Mouse (Mus musculus) CH12.LX (cell line): ENCODE measurements at regions not wholly inside any gene's neighbourhood (a gene's known extent, or its start where the extent isn't known, plus 50 kb on each side); places are given as distances from the start of the nearest gene placed in this dataset.

Experiments
- DNase-seq: peaks from one replicate; pipeline ENCODE4 v3.0.0-alpha.2; 2013; ENCODE audit errors: extremely low read depth
- H3K27ac ChIP-seq: 2 replicates; pipeline ENCODE4 v1.5.1; 2012; ENCODE audit warnings: low read depth, mild to moderate bottlenecking, control low read depth, moderate library complexity; ENCODE audit not compliant: insufficient read depth
- H3K27me3 ChIP-seq: replicated peaks from 2 replicates; pipeline ENCODE3; 2012; ENCODE audit warnings: inconsistent platforms
- H3K36me3 ChIP-seq, 2 experiments: replicated peaks in 1 of 2; 2 replicates each; pipeline versions ENCODE3 to v1.6.1; 2012; ENCODE audit warnings: inconsistent platforms in 1 of 2, low read length in 1 of 2, mild to moderate bottlenecking in 1 of 2, mixed read lengths in 1 of 2, moderate library complexity in 1 of 2; ENCODE audit not compliant: control insufficient read depth in 1 of 2, insufficient read depth in 1 of 2
- H3K4me1 ChIP-seq, 2 experiments: 2 replicates each; pipeline ENCODE4 v1.6.1; 2012; ENCODE audit warnings: inconsistent platforms in 1 of 2, moderate library complexity in 1 of 2; ENCODE audit not compliant: insufficient read depth in 2 of 2, control insufficient read depth in 1 of 2
- H3K4me2 ChIP-seq: 2 replicates; pipeline ENCODE4 v1.6.1; 2012; ENCODE audit warnings: low read depth, mild to moderate bottlenecking, control low read depth; ENCODE audit not compliant: poor library complexity, insufficient read depth, severe bottlenecking
- H3K4me3 ChIP-seq, 3 experiments: fragments of 150-350 bp in 1 of 3; sonication (generic) in 1 of 3; replicated peaks in 1 of 3; 2 replicates each; pipeline versions ENCODE3 to v1.5.1; 2011 to 2012; ENCODE audit warnings: low read depth in 2 of 3, low read length in 2 of 3, mild to moderate bottlenecking in 2 of 3, moderate library complexity in 2 of 3, control low read depth in 1 of 3, improper control_type of control experiment in 1 of 3, inconsistent platforms in 1 of 3, mixed read lengths in 1 of 3; ENCODE audit not compliant: poor library complexity in 1 of 3
- H3K79me2 ChIP-seq: replicated peaks from 2 replicates; pipeline ENCODE4 v1.6.1; 2012; ENCODE audit warnings: mild to moderate bottlenecking, moderate library complexity; ENCODE audit not compliant: control insufficient read depth, poor library complexity, insufficient read depth, severe bottlenecking; ENCODE audit errors: extremely low read depth
- H3K9ac ChIP-seq: 2 replicates; pipeline ENCODE4 v1.6.1; 2012; ENCODE audit warnings: low read depth, mild to moderate bottlenecking, control low read depth, moderate library complexity; ENCODE audit not compliant: insufficient read depth
- H3K9me3 ChIP-seq: replicated peaks from 2 replicates; pipeline ENCODE3; 2012; ENCODE audit warnings: low read length, inconsistent platforms, mixed read lengths
- BHLHE40 ChIP-seq: IDR thresholded peaks from 2 replicates; pipeline ENCODE4 v1.6.1; 2011; ENCODE audit warnings: mild to moderate bottlenecking, low read depth, low read length, improper control_type of control experiment
- CHD2 ChIP-seq: IDR thresholded peaks from 2 replicates; pipeline ENCODE4 v1.6.1; 2011; ENCODE audit warnings: low read length, improper control_type of control experiment
- ELF1 ChIP-seq: IDR thresholded peaks from 2 replicates; pipeline ENCODE4 v1.6.1; 2014; ENCODE audit warnings: low read depth, mild to moderate bottlenecking, inconsistent platforms, low read length, improper control_type of control experiment
- EP300 ChIP-seq: IDR thresholded peaks from 2 replicates; pipeline ENCODE4 v1.6.1; 2011; ENCODE audit warnings: low read length, improper control_type of control experiment
- ETS1 ChIP-seq: conservative IDR thresholded peaks from 2 replicates; pipeline ENCODE4 v1.6.1; 2012; ENCODE audit warnings: low read depth, mild to moderate bottlenecking, inconsistent platforms, low read length, improper control_type of control experiment, moderate library complexity
- GABPA ChIP-seq: IDR thresholded peaks from 2 replicates; pipeline ENCODE4 v1.6.1; 2012; ENCODE audit warnings: low read depth, low read length, improper control_type of control experiment, inconsistent platforms; ENCODE audit not compliant: insufficient replicate concordance
- JUND ChIP-seq: conservative IDR thresholded peaks from 2 replicates; pipeline ENCODE4 v1.6.1; 2011; ENCODE audit warnings: low read depth, low read length, improper control_type of control experiment
- KAT2A ChIP-seq: IDR thresholded peaks from 2 replicates; pipeline ENCODE4 v1.6.1; 2012; ENCODE audit warnings: low read length, improper control_type of control experiment, inconsistent platforms; ENCODE audit not compliant: insufficient replicate concordance
- MAFK ChIP-seq: IDR thresholded peaks from 2 replicates; pipeline ENCODE4 v1.6.1; 2011; ENCODE audit warnings: low read length, improper control_type of control experiment; ENCODE audit not compliant: insufficient replicate concordance
- MAX ChIP-seq: IDR thresholded peaks from 2 replicates; pipeline ENCODE4 v1.6.1; 2011; ENCODE audit warnings: low read length, improper control_type of control experiment
- MAZ ChIP-seq: IDR thresholded peaks from 2 replicates; pipeline ENCODE4 v1.6.1; 2012; ENCODE audit warnings: low read depth, mild to moderate bottlenecking, inconsistent platforms, low read length, improper control_type of control experiment, moderate library complexity
- MEF2A ChIP-seq: IDR thresholded peaks from 2 replicates; pipeline ENCODE4 v1.6.1; 2014; ENCODE audit warnings: low read depth, mild to moderate bottlenecking, inconsistent platforms, low read length, improper control_type of control experiment, borderline replicate concordance
- NRF1 ChIP-seq: IDR thresholded peaks from 2 replicates; pipeline ENCODE4 v1.6.1; 2014; ENCODE audit warnings: low read depth, mild to moderate bottlenecking, inconsistent platforms, low read length, improper control_type of control experiment, moderate library complexity
- PAX5 ChIP-seq: IDR thresholded peaks from 2 replicates; pipeline ENCODE4 v1.6.1; 2012; ENCODE audit warnings: low read length, inconsistent platforms, mixed read lengths
- RAD21 ChIP-seq: IDR thresholded peaks from 2 replicates; pipeline ENCODE4 v1.6.1; 2011; ENCODE audit warnings: low read depth, mild to moderate bottlenecking, low read length, improper control_type of control experiment, moderate library complexity
- RCOR1 ChIP-seq: conservative IDR thresholded peaks from 2 replicates; pipeline ENCODE4 v1.6.1; 2012; ENCODE audit warnings: low read depth, mild to moderate bottlenecking, inconsistent platforms, low read length, improper control_type of control experiment
- SMC3 ChIP-seq: IDR thresholded peaks from 2 replicates; pipeline ENCODE4 v1.6.1; 2011; ENCODE audit warnings: low read depth, low read length, improper control_type of control experiment
- TBP ChIP-seq: conservative IDR thresholded peaks from 2 replicates; pipeline ENCODE4 v1.6.1; 2011; ENCODE audit warnings: low read depth, low read length, improper control_type of control experiment
- TCF12 ChIP-seq: IDR thresholded peaks from 2 replicates; pipeline ENCODE4 v1.6.1; 2014; ENCODE audit warnings: low read depth, mild to moderate bottlenecking, inconsistent platforms, low read length, improper control_type of control experiment
- USF1 ChIP-seq: IDR thresholded peaks from 2 replicates; pipeline ENCODE4 v1.6.1; 2014; ENCODE audit warnings: low read depth, mild to moderate bottlenecking, inconsistent platforms, low read length, improper control_type of control experiment
- ZNF384 ChIP-seq: IDR thresholded peaks from 2 replicates; pipeline ENCODE4 v1.6.1; 2012; ENCODE audit warnings: low read depth, low read length, improper control_type of control experiment, inconsistent platforms
- dilution Hi-C: fragments of 300-500 bp; cut with MboI; formaldehyde crosslinking; loops from 2 replicates; pipeline ENCODE4 v1.14.3; 2020; ENCODE audit warnings: low sequenced_read_pairs; ENCODE audit not compliant: extremely low pct_unique_long_range_greater_than_20kb, extremely low pct_ligation_motif_present
- in situ Hi-C: fragments of 300-500 bp; cut with MboI; formaldehyde crosslinking; loops from 3 replicates; pipeline ENCODE4 v1.14.3; 2019; ENCODE audit warnings: low sequenced_read_pairs, low pct_ligation_motif_present, low pct_unique_long_range_greater_than_20kb, mixed read lengths

GRCm38 (mm10) chr12:35207605-35208004, 160.6 kb downstream of the Snx13 start:
- no peak for DNase-seq
- H3K4me2 ChIP-seq: no peak overlapping the region
- no peak overlapping the region for H3K9ac ChIP-seq
- no peaks in the 10 kb centered on the region for H3K79me2 ChIP-seq
- no peak overlapping the region for H3K27ac ChIP-seq
- no peaks in the 10 kb centered on the region for H3K9me3 ChIP-seq
- H3K36me3 ChIP-seq: no peaks in the 10 kb centered on the region
- H3K4me3 ChIP-seq: no peak overlapping the region
- dilution Hi-C loops (no loop called here), in situ Hi-C loops (loop anchor here (25.0 kb wide), 1 partner anchor 680 kb away; no protein-coding TSS in a partner anchor)
- H3K27me3 ChIP-seq: no peaks in the 10 kb centered on the region
- TF ChIP-seq ELF1: no peak
- TF ChIP-seq MAX: no peak
- no peak for TF ChIP-seq ETS1
- TF ChIP-seq MAZ: no peak
- TF ChIP-seq PAX5: no peak
- TF ChIP-seq TBP: no peak
- no peak for TF ChIP-seq TCF12
- TF ChIP-seq USF1: no peak
- TF ChIP-seq NRF1: no peak
- TF ChIP-seq RAD21: no peak
- TF ChIP-seq KAT2A: no peak
- no peak for TF ChIP-seq EP300
- TF ChIP-seq CHD2: no peak
- no peak for TF ChIP-seq ZNF384
- no peak for TF ChIP-seq MEF2A
- no peak for TF ChIP-seq RCOR1
- TF ChIP-seq SMC3: no peak
- TF ChIP-seq JUND: no peak
- no peak for TF ChIP-seq MAFK
- TF ChIP-seq BHLHE40: no peak
- H3K4me1 ChIP-seq: peaks cover 0 to 7% of the 10 kb centered on the region in 2 experiments; a peak in 2 of 4 replicates

GRCm38 (mm10) chr12:35203398-35203797, 156.4 kb downstream of the Snx13 start:
- Histone ChIP-seq H3K36me3 (no peaks in the 10 kb centered on the region), H3K27me3 (no peaks in the 10 kb centered on the region), H3K4me2 (no peak overlapping the region), H3K9ac (no peak overlapping the region), H3K79me2 (no peaks in the 10 kb centered on the region), H3K4me1 (peaks cover 0 to 6% of the 10 kb centered on the region in 2 experiments; a peak in 1 of 4 replicates), H3K4me3 (no peak overlapping the region), H3K9me3 (no peaks in the 10 kb centered on the region), H3K27ac (no peak overlapping the region)
- dilution Hi-C loops: no loop called here
- in situ Hi-C loops: loop anchor here (25.0 kb wide), 1 partner anchor 684 kb away; no protein-coding TSS in a partner anchor
- TF ChIP-seq GABPA: no peak
- no peak for DNase-seq
